Mouse (Mus musculus): Measurements from ENCODE around the gene Ugt8a. TPM values are rescaled to one million over a fixed set of nuclear protein-coding genes. Genes with fewer than 3 reads are reported as not detected.

Gene Ugt8a
- 1.3 and 2.4 TPM in 2 replicates for polyA plus RNA-seq (2012; rRNA removed)

DNA sequence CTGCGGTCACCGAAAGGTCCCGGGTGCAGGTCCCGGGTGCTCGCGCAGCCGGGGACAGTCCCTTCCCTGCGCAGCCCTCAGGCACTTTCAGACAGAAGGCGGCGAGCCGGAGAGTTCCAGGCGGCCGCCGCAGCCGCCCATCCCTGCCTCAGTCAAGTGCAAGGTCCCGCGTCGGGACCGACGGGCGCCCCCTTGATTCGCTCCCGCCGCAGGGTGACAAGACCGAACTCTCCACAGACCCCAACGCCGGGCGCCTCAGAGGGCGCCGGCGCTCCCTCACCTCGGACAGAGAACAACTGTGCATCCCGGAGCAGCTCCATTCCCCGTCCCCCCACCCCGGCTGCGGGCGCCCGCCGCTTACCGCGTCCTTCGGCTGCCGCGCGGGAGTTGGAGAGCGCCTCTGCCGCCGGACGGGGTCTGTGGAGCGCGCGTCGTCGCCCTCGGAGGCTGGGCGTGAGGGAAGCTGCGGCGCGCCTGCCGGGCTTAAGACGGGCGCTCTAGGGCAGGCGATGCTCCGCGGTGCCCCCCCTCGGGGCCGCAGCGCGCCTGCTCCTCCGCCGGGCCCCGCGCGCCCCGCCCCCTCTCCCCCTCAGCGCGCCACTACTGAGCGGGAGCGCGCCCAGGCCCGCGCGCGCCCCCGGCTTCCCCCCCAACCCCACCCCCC, at the start of gene Ugt8a:
Gene Ugt8a (minus strand): TSS at position 528 of the 664 bp plus-strand sequence.

Measured in central nervous system, embryonic 11.5 days (tissue).